Mouse (Mus musculus) 416B (cell line): ENCODE measurements at regions not wholly inside any gene's neighbourhood (a gene's known extent, or its start where the extent isn't known, plus 50 kb on each side); places are given as distances from the start of the nearest gene placed in this dataset.

Source experiments
- DNase-seq: peaks from one replicate; pipeline ENCODE4 v3.0.0; 2011; ENCODE audit warnings: low read depth

DNA sequence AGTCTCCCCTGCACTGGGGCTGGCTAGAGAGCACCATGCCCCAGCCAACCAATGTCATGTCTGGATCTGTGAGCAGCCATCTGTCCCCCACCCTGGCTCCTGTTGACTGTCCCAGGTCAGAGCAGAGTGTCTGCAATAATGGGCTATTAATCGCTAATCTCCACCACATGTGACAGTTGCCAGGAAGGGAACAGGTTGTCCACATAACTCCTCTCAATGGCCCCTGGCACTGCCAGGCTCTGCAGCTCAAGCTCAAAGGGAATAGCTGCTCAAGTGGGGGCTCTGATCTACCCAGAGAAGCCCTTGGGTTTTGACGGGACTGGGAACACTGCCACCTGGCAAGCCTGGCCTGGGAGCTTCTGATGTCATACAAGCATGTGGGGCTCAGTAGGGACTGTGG lies 231.4 kb downstream of the Cryba4 start:
- no peak for DNase-seq

DNA sequence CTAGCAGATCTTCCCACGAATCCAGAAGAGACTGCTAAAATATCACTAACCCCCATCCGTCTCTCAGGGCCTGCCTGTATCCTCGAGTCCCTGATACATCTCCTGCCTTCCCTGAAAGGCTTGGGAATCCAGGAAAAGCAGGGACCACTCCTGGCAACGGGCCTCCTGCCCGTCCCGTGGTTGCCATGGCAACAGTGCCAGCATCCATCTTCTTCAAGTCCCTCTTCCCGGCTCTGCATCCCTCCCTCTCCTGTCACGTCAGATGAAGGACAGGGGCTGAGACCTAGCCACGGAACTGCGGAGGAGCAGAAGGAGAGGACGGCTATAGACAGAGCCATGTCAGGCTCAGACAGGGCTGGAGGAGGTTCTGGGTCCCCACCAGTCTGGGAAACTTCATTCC lies 222.4 kb downstream of the Cryba4 start:
- DNase-seq: no peak

DNA sequence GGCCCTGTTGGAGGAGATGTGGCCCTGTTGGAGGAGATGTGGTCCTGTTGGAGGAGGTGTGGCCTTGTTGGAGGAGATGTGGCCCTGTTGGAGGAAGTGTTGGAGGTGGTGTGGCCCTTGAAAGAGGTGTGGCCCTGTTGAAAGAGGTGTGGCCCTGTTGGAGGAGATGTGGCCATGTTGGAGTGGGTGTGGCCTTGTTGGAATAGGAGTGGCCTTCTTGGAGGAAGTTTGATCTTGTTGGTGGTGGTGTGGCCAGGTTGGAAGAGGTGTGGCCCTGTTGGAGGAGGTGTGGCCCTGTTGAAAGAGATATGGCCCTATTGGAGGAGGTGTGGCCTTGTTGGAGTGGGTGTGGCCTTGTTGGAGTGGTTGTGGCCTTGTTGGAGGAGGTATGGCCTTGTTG lies 220.3 kb downstream of the Cryba4 start:
- DNase-seq: peak; percentile 26

DNA sequence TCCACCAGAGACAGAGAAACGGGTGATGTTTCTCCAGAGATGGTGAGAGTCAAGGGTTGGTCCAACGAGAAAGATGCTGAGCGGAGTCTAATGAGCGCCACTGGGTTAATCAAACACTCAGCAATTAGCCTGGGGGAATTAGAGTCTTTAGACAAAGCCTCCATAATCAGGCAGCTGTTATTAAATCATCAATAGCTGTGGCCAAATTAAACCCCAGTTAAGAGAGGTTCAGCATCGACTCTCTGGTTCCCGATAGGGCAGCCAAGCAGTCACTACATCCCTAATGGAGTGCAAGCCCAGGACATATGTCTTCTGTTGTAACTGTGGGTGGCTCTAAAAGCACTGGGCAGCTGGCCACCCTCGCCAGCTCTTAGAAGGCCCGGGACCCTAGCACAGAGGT lies 216.9 kb downstream of the Cryba4 start:
- DNase-seq: no peak

- DNase-seq: no peak
Measured at GRCm38 (mm10) chr5:112037080-112037479, 215.2 kb downstream of the Cryba4 start.

DNA sequence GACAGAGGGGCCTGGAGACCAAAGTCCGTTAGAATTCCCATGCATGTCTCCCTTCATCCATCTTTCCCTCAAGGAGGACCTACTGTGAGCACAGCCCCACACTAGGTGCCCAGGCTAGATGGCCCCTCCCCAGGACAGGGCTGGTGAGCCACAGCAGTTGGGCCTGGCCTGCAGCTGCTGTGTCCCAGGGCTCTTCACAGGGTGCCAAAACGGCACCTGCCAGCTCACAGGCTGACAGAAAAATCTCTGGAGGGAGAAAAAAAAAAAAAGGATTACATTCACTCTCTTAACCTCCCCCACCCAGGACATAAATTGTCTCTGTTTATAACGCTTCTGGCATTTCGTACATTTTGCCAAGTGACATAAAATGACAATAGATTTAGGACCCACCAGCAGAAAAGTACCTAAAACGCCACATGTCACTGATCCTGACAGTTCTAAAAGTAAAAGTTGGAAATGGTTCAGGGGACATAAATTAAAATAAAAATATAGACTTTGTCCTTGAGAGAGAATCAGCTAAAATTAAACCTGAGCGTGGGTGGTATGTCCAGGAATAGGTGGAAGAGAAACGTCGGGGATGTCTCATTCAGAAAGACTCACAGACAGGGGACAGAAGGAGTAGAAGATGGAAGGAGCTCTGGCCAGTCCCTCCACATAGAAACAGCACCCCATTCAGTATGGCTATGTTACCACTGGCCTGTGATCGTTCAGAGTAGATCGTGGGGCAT lies 212.5 kb downstream of the Cryba4 start:
- DNase-seq: no peak

- no peak for DNase-seq
Measured at GRCm38 (mm10) chr5:112040678-112041077, 211.6 kb downstream of the Cryba4 start.

DNA sequence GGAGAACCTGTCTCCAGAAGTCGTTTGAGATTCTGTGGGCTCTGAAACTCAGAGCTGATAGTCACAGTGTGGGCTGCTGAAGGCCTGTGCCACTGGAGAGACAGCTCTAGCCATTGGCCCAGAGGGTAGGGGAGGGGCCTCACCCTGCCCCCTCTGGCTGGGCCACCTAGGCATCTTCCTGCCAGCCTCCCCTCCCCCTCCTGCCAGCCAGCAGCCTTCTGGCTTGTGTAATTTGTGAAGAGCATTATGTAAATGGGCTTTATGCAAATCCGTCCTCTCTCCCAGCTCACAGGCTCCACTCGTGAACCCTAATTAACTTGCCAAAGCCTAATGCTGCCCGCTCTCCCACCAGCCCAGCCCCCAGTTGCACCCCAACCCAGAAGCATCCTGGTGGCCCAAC lies 211.0 kb downstream of the Cryba4 start:
- DNase-seq: no peak

DNA sequence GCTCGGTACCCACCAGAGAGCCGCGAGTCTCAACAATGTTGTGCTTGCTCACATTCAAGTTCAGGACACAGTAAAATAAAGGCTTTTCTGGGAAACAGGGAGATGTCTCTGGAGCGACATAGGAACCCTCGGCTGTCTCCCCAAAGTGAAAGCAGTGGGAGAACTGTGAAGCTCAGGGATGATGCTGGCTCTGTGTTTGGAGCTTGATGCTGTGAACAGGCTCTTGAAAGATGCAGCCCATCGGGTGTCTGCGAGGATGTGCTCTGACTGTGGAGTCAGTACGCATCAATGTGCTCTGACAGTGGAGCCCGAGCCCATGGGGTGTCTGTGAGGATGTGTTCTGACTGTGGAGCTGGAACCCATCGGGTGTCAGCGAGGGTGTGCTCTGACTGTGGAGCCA lies 210.1 kb downstream of the Cryba4 start:
- DNase-seq: no peak

DNA sequence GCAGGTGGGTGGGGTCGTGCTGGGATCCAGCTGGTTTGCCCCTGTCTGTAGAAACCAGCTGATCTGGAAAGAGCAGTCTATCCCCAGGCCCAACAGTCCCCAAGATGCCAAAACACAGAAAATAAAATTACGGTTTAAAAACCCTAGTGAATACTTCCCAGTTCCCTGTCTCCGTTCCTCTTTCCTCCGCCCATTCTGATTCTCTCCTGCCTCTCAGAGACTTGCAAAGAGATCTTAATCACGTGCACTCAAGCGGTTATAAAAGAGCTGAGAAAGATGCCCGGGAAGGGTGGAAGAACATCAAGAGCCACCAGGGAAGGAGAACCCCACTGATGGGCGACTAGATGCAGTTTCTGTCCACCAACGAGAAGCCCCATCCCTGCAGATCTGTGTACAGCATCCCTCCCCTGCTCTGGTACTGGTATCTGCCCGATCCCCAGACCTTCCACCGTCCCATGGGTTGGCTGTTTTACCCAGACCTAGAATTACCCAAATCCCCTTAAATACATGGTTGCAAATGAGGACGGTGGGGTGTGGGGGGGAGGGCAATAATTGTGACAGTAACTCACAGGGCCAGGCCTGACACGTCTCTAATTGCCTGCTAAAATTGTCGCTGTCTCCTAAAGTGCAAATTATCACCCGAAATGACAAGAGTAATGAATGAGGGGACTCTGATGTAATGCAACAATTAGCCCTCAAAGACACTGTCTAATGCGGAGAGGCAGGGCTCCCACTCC lies 202.1 kb downstream of the Cryba4 start:
- no peak for DNase-seq

GRCm38 (mm10) chr5:112050906-112051305 lies 201.4 kb downstream of the Cryba4 start:
- peak; percentile 5 for DNase-seq

- no peak for DNase-seq
Measured at GRCm38 (mm10) chr5:112051786-112052185, 200.5 kb downstream of the Cryba4 start.

- peak; percentile 73 for DNase-seq
Measured at GRCm38 (mm10) chr5:112053600-112054155, 198.6 kb downstream of the Cryba4 start.

DNA sequence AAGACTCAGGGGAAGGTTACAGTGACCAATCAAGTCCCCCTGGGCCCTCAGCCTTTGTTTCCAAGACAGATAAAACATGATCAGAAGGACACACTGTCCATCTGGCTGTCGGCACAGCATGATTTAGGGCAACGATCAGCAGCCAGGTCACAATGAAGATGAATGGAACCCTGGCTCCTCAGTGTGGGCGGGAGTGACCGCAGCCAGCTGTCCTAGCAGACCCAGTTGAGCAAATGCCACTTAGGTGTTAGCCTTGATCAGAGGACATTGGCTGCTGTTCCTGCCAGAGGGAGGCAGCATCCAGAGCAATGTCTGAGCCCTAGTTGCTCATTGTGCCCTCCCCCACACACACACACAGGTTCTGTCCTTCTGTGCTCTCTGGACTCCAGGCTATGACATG lies 197.3 kb downstream of the Cryba4 start:
- no peak for DNase-seq

- no peak for DNase-seq
Measured at GRCm38 (mm10) chr5:112069917-112070316, 182.4 kb downstream of the Cryba4 start.

DNA sequence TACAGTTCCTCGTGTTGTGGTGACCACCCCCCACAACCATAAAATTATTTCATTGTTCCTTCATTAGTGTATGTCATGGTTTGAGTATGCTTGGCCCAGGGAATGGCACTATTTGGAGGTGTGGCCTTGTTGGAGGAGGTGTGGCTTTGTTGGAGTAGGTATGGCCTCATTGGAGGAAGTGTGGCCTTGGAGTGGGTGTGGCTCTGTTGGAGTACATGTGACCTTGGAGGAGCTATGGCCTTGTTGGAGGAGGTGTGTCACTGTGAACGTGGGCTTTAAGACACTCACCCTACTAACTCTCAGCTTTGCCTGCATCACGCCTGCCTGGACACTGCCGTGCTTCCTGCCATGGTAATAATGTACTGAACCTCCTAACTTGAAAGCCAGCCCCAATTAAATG lies 179.9 kb downstream of the Cryba4 start:
- DNase-seq: no peak

GRCm38 (mm10) chr5:112077097-112077496 lies 175.2 kb downstream of the Cryba4 start:
- DNase-seq: no peak

DNA sequence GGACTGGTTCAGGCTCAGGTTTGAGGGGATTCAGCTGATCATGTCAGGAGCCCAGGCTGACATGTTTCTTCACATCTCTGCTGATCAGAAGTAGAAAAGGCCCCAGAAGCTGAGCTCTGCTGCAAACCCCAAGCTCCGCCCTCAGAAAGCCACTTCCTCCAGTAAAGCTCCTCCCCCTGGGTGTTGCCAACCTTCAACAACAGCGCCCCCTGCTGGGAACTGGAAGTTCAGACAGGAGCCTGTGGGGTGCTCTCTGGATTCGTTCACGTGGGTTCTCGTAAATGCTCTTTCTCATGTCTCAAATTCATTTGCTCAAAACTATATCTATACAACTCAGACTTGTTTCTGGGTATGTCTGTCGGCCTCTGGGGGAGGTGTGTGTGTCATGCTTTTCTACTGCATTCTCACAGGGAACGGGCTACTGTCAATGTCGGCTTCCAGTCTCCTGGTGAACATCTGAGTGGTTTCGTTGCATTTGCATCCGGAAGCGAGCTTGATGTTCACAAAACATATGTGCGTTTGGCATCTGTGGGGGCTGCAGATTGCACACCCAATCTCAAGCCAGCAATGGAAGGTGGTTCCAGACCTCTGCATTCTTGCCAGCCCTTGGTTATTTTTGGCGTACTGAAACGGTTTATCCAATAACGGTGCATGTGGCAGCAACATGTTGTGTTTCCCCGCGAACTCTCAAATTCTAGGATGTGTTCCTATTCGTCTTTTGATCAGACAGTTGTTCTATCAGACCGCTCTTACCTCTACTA lies 174.3 kb downstream of the Cryba4 start:
- peak; percentile 78 for DNase-seq

DNA sequence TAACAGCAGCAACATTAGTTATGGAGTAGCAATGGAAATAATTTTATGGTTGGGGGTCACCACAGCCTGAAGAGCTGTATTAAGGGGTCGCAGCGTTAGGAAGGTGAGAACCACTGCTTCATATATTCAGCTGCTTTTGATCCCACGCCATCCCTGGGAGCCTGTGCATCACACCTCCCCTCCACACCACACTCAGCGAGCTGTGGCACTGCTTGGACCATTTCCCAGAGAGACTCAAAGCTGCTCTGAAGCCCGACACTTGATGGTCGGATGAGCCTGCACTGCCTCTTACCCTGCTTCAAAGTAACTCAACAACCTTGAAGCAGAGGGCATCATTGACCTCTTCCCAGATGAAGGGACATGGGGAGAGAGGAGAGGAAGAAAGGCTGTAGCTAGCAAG lies 171.3 kb downstream of the Cryba4 start:
- DNase-seq: no peak

DNA sequence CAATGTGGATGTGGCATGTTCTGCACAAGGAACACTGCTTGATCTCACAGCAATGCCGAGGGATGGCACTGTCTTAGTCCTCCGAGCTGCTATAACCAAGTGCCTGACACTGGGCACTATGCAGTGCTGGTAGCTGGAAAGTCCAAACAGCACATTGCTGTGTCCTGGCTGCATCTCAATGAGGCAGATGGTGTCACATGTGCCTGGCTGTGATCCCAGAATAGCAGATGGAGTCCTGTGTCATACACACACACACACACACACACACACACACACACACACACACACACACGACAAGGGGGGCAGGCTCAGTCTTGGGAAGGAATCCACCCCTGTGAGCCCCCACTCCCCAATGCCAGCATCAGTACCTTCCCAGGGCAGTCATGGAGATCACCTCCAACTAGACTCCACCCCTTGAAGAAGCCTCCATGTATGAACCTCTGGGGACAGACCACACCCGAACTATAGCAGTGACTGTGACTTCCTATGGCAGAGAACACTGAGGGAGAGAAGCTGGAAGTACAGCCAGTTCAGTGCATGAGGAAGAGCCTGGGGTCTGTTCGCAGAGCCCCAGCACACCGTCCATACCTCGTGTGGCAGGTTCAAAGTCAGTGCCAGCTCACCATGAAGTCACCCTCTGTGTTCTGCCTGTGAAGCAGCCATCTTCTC lies 160.3 kb downstream of the Cryba4 start:
- no peak for DNase-seq

- no peak for DNase-seq
Measured at GRCm38 (mm10) chr5:112093905-112094571, 158.3 kb downstream of the Cryba4 start.
